Mouse (Mus musculus): ENCODE data around the gene Olfr986. TPM values are rescaled to one million over a fixed set of nuclear protein-coding genes. Genes with fewer than 3 reads are reported as not detected.

The Olfr986 gene
- polyA plus RNA-seq, 1 experiment from 2014 or later: 0.08 TPM

- H3K4me2 ChIP-seq (ENCODE audit: low read length): no peak overlapping the region
- ATAC-seq: no peak
- no peaks in the 10 kb centered on the region for H3K4me1 ChIP-seq (ENCODE audit: control insufficient read depth, insufficient read depth, low read depth, low read length)
- no peak overlapping the region for H3K4me3 ChIP-seq (ENCODE audit: low read length)
- no peaks in the 10 kb centered on the region for H3K27me3 ChIP-seq (replicated peaks; ENCODE audit: control insufficient read depth, insufficient read depth, low read length)
- WGBS: 71% methylated on average over 5 of the region's 5 CpGs
- no peak overlapping the region for H3K27ac ChIP-seq (ENCODE audit: low read depth, low read length)
- no peaks in the 10 kb centered on the region for H3K36me3 ChIP-seq (ENCODE audit: control insufficient read depth, insufficient read depth, low read length)
- peaks cover 4% of the 10 kb centered on the region for H3K9me3 ChIP-seq (ENCODE audit: control insufficient read depth, low read length)
- H3K9ac ChIP-seq (ENCODE audit: low read depth, low read length): no peak overlapping the region
These were observed 48.8 kb downstream of the Olfr986 start for GRCm38 (mm10) chr9:40229479-40229878.

GRCm38 (mm10) chr9:40231019-40231418, 50.3 kb downstream of the Olfr986 start:
- WGBS: 75% methylated on average over 3 of the region's 3 CpGs
- no peak for ATAC-seq
- no peaks in the 10 kb centered on the region for H3K36me3 ChIP-seq (ENCODE audit: control insufficient read depth, insufficient read depth, low read length)
- H3K4me3 ChIP-seq (ENCODE audit: low read length): no peak overlapping the region
- H3K9ac ChIP-seq (ENCODE audit: low read depth, low read length): no peak overlapping the region
- no peaks in the 10 kb centered on the region for H3K4me1 ChIP-seq (ENCODE audit: control insufficient read depth, insufficient read depth, low read depth, low read length)
- H3K27ac ChIP-seq (ENCODE audit: low read depth, low read length): no peak overlapping the region
- H3K27me3 ChIP-seq (replicated peaks; ENCODE audit: control insufficient read depth, insufficient read depth, low read length): no peaks in the 10 kb centered on the region
- H3K4me2 ChIP-seq (ENCODE audit: low read length): no peak overlapping the region
- peaks cover 4% of the 10 kb centered on the region for H3K9me3 ChIP-seq (ENCODE audit: control insufficient read depth, low read length)

- WGBS: 52% methylated on average over 10 of the region's 10 CpGs
- Histone ChIP-seq H3K4me1 (ENCODE audit: control insufficient read depth, insufficient read depth, low read depth, low read length) (no peaks in the 10 kb centered on the region), H3K36me3 (ENCODE audit: control insufficient read depth, insufficient read depth, low read length) (no peaks in the 10 kb centered on the region), H3K27me3 (replicated peaks; ENCODE audit: control insufficient read depth, insufficient read depth, low read length) (no peaks in the 10 kb centered on the region), H3K9me3 (ENCODE audit: control insufficient read depth, low read length) (peaks cover 4% of the 10 kb centered on the region), H3K4me3 (ENCODE audit: low read length) (no peak overlapping the region), H3K27ac (ENCODE audit: low read depth, low read length) (no peak overlapping the region), H3K9ac (ENCODE audit: low read depth, low read length) (no peak overlapping the region), H3K4me2 (ENCODE audit: low read length) (no peak overlapping the region)
- ATAC-seq: peak; percentile 27; the same call in 1 of the 2 replicates
These were observed 53.7 kb downstream of the Olfr986 start for GRCm38 (mm10) chr9:40234233-40235072.

GRCm38 (mm10) chr9:40235220-40235619, 54.5 kb downstream of the Olfr986 start:
- no peak for ATAC-seq
- Histone ChIP-seq H3K4me3 (ENCODE audit: low read length) (no peak overlapping the region), H3K9ac (ENCODE audit: low read depth, low read length) (no peak overlapping the region), H3K4me2 (ENCODE audit: low read length) (no peak overlapping the region), H3K36me3 (ENCODE audit: control insufficient read depth, insufficient read depth, low read length) (no peaks in the 10 kb centered on the region), H3K4me1 (ENCODE audit: control insufficient read depth, insufficient read depth, low read depth, low read length) (no peaks in the 10 kb centered on the region), H3K27me3 (replicated peaks; ENCODE audit: control insufficient read depth, insufficient read depth, low read length) (no peaks in the 10 kb centered on the region), H3K9me3 (ENCODE audit: control insufficient read depth, low read length) (peaks cover 4% of the 10 kb centered on the region), H3K27ac (ENCODE audit: low read depth, low read length) (no peak overlapping the region)
- 89% methylated on average over 7 of the region's 7 CpGs for WGBS

Other genes starting within 250 kb of the Olfr986 start
- not detected in 2 replicates for gene Olfr974, start 243.4 kb upstream of the Olfr986 start, polyA plus RNA-seq (2015; fragmentation: Nextera tagmentation; extraction: Ambion mirVana)
- 0.05 TPM in 1 of 2 replicates, not detected in the other for gene Olfr975, start 228.9 kb upstream of the Olfr986 start, polyA plus RNA-seq (2015; fragmentation: Nextera tagmentation; extraction: Ambion mirVana)
- not detected in 2 replicates for gene Olfr976, start 219.8 kb upstream of the Olfr986 start, polyA plus RNA-seq (2015; fragmentation: Nextera tagmentation; extraction: Ambion mirVana)
- not detected in 2 replicates for gene Olfr978, start 188.8 kb upstream of the Olfr986 start, polyA plus RNA-seq (2015; fragmentation: Nextera tagmentation; extraction: Ambion mirVana)
- not detected in 2 replicates for gene Olfr979, start 177.5 kb upstream of the Olfr986 start, polyA plus RNA-seq (2015; fragmentation: Nextera tagmentation; extraction: Ambion mirVana)
- gene Olfr980, start 171.3 kb upstream of the Olfr986 start, polyA plus RNA-seq (2015; fragmentation: Nextera tagmentation; extraction: Ambion mirVana): not detected in 2 replicates
- not detected in 2 replicates for gene Olfr981, start 159.5 kb upstream of the Olfr986 start, polyA plus RNA-seq (2015; fragmentation: Nextera tagmentation; extraction: Ambion mirVana)
- gene Olfr982, start 107.1 kb upstream of the Olfr986 start, polyA plus RNA-seq (2015; fragmentation: Nextera tagmentation; extraction: Ambion mirVana): not detected in 2 replicates
- gene Olfr983, start 87.3 kb upstream of the Olfr986 start, polyA plus RNA-seq (2015; fragmentation: Nextera tagmentation; extraction: Ambion mirVana): not detected in 2 replicates
- gene Olfr984, start 66.7 kb upstream of the Olfr986 start, polyA plus RNA-seq (2015; fragmentation: Nextera tagmentation; extraction: Ambion mirVana): not detected in 2 replicates
- gene Olfr985, start 50.7 kb upstream of the Olfr986 start, polyA plus RNA-seq (2015; fragmentation: Nextera tagmentation; extraction: Ambion mirVana): not detected in 2 replicates
- not detected in 2 replicates for gene Tmem225, start 32.8 kb upstream of the Olfr986 start, polyA plus RNA-seq (2015; fragmentation: Nextera tagmentation; extraction: Ambion mirVana)
- gene Zfp202, start 11.4 kb downstream of the Olfr986 start, polyA plus RNA-seq (2015; fragmentation: Nextera tagmentation; extraction: Ambion mirVana): 11.2 TPM in 2 replicates
- 151 and 167 TPM in 2 replicates for gene Scn3b, start 88.3 kb downstream of the Olfr986 start, polyA plus RNA-seq (2015; fragmentation: Nextera tagmentation; extraction: Ambion mirVana)